Mouse (Mus musculus) myocyte (in vitro differentiated cells): ENCODE results near the gene Gng2. TPM values are rescaled to one million over a fixed set of nuclear protein-coding genes. Genes with fewer than 3 reads are reported as not detected.
A peak's percentile ranks its signal among the peaks of the same experiment; 100 is the strongest.

Experiments
- H3K27me3 ChIP-seq: one replicate; pipeline ENCODE4 v1.6.1; 2011; ENCODE audit not compliant: control insufficient read depth, insufficient read depth, insufficient read length
- H3K36me3 ChIP-seq: one replicate; pipeline ENCODE4 v1.6.1; 2011; ENCODE audit not compliant: control insufficient read depth, insufficient read depth
- H3K4me2 ChIP-seq: one replicate; pipeline ENCODE4 v1.6.1; 2011; ENCODE audit warnings: low read depth, control low read depth
- H3K4me3 ChIP-seq: one replicate; pipeline ENCODE4 v1.5.1; 2011; ENCODE audit warnings: mild to moderate bottlenecking, control low read depth, moderate library complexity
- H3K79me2 ChIP-seq: one replicate; pipeline ENCODE4 v1.6.1; 2011; ENCODE audit not compliant: control insufficient read depth, insufficient read depth
- H3ac ChIP-seq: one replicate; pipeline ENCODE4 v1.6.1; 2011; ENCODE audit not compliant: control insufficient read depth, insufficient read length
- CEBPB ChIP-seq: IDR thresholded peaks from 2 replicates; pipeline ENCODE4 v1.6.1; 2011; ENCODE audit warnings: mild to moderate bottlenecking, moderate library complexity; ENCODE audit not compliant: poor library complexity, insufficient read depth, severe bottlenecking
- E2F4 ChIP-seq: IDR thresholded peaks from one replicate; pipeline ENCODE4 v1.6.1; 2011; ENCODE audit warnings: mild to moderate bottlenecking, control low read depth, moderate library complexity; ENCODE audit not compliant: insufficient read depth
- MAX ChIP-seq: IDR thresholded peaks from one replicate; pipeline ENCODE4 v1.6.1; 2011; ENCODE audit warnings: low read depth, mild to moderate bottlenecking, control low read depth
- MYOD1 ChIP-seq, 3 experiments: IDR thresholded peaks; one replicate each; pipeline ENCODE4 v1.6.1; 2011; ENCODE audit warnings: control low read depth in 2 of 3, low read depth in 2 of 3, mild to moderate bottlenecking in 2 of 3, moderate library complexity in 1 of 3; ENCODE audit not compliant: insufficient read length in 2 of 3, control insufficient read depth in 1 of 3
- MYOG ChIP-seq, 3 experiments: IDR thresholded peaks; one replicate each; pipeline ENCODE4 v1.6.1; 2011; ENCODE audit warnings: control low read depth in 2 of 3, low read depth in 2 of 3, mild to moderate bottlenecking in 2 of 3; ENCODE audit not compliant: insufficient read length in 2 of 3, control insufficient read depth in 1 of 3, insufficient read depth in 1 of 3
- POLR2A ChIP-seq: IDR thresholded peaks from one replicate; pipeline ENCODE4 v1.6.1; 2011; ENCODE audit warnings: low read depth, mild to moderate bottlenecking, control low read depth, moderate library complexity; ENCODE audit not compliant: insufficient read length
- POLR2AphosphoS2 ChIP-seq: IDR thresholded peaks from one replicate; pipeline ENCODE4 v1.6.1; 2011; ENCODE audit warnings: low read depth, control low read depth; ENCODE audit not compliant: insufficient read length
- REST ChIP-seq: IDR thresholded peaks from one replicate; pipeline ENCODE4 v1.6.1; 2011; ENCODE audit warnings: mild to moderate bottlenecking, control low read depth, moderate library complexity; ENCODE audit not compliant: insufficient read depth, insufficient read length
- SRF ChIP-seq: IDR thresholded peaks from one replicate; pipeline ENCODE4 v1.6.1; 2011; ENCODE audit warnings: low read depth; ENCODE audit not compliant: control insufficient read depth, insufficient read length
- TCF12 ChIP-seq: IDR thresholded peaks from one replicate; pipeline ENCODE4 v1.6.1; 2011; ENCODE audit warnings: mild to moderate bottlenecking, control low read depth; ENCODE audit not compliant: poor library complexity, insufficient read depth, severe bottlenecking
- TCF3 ChIP-seq: IDR thresholded peaks from one replicate; pipeline ENCODE4 v1.6.1; 2011; ENCODE audit warnings: low read depth, control low read depth; ENCODE audit not compliant: insufficient read length
- USF1 ChIP-seq: IDR thresholded peaks from one replicate; pipeline ENCODE4 v1.6.1; 2011; ENCODE audit warnings: low read depth, mild to moderate bottlenecking, control low read depth, moderate library complexity
- polyA plus RNA-seq: library from polyadenylated mRNA; unstranded; fragments of >200 nt; fragmentation: generic; extraction: Trizol; gene quantifications from one replicate; pipeline ENCODE4 v1.2.1, GENCODE M21; 2012; ENCODE audit warnings: missing spikeins

Gene Gng2
- polyA plus RNA-seq, 1 experiment = 5.0 TPM

DNA sequence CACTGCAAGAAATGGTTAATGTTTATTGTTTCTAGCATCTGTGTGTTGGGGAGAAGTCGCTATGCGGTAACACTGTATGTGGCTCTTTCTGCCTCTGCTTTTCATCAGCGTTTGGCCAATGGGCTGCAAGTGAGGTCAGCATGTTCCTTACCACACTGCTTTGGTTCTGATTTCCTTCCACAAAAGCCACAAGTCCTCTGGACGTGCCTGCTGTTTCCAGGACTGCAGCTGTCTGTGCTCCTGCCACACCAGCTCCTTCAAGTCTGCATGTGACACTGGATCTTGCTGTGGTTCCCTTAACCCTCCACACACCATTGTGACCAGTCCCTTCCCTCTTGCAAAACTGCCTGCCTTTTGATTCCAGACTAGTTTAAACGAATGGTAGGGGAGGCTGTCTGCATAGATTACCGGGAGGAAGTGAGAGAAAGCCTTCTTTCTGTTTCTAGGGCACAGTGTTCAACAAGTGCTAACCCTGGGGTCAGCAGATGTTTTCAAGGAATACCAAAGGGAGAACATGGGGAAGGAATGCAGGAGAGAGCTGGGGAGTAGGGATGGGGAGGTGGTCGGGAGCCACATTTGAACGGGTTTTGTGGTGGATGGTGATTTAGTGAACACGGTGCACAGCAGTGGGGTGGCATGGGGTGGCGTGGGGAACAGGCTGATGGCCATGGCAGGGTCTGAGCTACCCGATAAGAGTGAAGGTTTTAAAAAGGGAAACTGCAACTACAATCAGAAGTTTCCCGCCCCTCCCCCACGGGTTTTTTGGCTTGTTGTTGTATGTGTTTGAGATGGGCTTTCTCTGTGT, 7.9 kb upstream of the Gng2 start:
- H3ac ChIP-seq = no peak overlapping the region
- peak overlapping the region; percentile 78 for H3K4me2 ChIP-seq
- H3K4me3 ChIP-seq = no peak overlapping the region
- no peaks in the 10 kb centered on the region for H3K36me3 ChIP-seq
- TF ChIP-seq MAX (no peak), CEBPB (no peak), MYOD1 (IDR thresholded peaks at IDR 0.05; ENCODE audit: control insufficient read depth in 1 of 3, insufficient read length in 2 of 3, low read depth in 2 of 3) (peak; percentile 54 to 96 (median 94)), E2F4 (no peak), SRF (peak; percentile 54), REST (no peak), TCF3 (peak; percentile 77), POLR2AphosphoS2 (no peak), POLR2A (no peak), TCF12 (peak; percentile 18), MYOG (IDR thresholded peaks at IDR 0.05; ENCODE audit: control insufficient read depth in 1 of 3, insufficient read depth in 1 of 3, insufficient read length in 2 of 3, low read depth in 2 of 3) (peak; percentile 71 to 96 (median 93)), USF1 (peak; percentile 4)
- H3K79me2 ChIP-seq = no peaks in the 10 kb centered on the region
- no peaks in the 10 kb centered on the region for H3K27me3 ChIP-seq

DNA sequence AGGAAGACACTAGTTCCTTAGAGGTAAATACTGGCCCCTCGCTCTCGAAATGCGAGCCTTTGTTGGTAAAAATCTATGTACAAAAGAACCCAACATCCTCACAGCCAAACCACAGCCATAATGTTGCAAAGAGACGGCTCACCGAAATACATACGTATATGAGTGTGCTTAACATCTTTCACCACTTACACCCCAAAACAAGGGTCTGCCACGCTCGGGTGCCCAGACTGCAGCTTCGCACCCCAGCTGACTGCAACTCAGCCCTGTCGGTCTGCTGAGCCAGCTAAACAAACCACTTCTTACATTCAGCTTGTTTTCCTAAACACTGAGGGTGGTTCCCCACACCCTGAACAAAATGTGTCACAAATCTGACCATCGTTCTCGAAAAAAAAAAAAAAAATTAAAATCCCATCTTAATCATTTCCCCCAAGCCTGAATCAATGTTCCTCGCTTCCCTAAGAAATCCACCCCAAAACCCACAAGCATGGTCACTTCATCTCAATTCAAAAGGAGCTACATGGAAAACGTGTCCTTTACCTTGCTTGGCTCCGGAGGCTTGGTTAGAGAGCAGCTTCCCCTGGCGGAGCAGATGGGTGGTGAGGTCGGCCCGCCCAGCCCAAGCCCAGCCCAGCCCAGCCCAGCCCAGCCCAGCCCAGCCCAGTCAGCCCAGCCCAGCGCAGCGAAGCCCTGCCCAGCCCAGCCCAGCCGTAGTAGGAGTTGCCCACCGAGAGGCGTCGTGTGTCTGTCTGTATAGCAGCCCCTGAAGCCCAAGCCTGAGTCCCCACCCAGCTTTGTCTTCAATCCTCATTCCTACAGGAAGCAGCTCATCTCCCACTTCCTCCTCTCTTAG, 781 bp downstream of the Gng2 start:
- Histone ChIP-seq H3K4me3 (peak overlapping the region; percentile 10), H3K4me2 (peak overlapping the region; percentile 80), H3K27me3 (no peaks in the 10 kb centered on the region), H3ac (no peak overlapping the region), H3K36me3 (no peaks in the 10 kb centered on the region), H3K79me2 (no peaks in the 10 kb centered on the region)
- TF ChIP-seq USF1 (no peak), POLR2AphosphoS2 (no peak), MAX (no peak), MYOD1 (IDR thresholded peaks at IDR 0.05; ENCODE audit: control insufficient read depth in 1 of 3, insufficient read length in 2 of 3, low read depth in 2 of 3) (no peak), SRF (no peak), REST (no peak), CEBPB (no peak), TCF12 (no peak), POLR2A (peak; percentile 52)

- Histone ChIP-seq H3ac (no peak overlapping the region), H3K27me3 (no peaks in the 10 kb centered on the region), H3K4me2 (no peak overlapping the region), H3K4me3 (no peak overlapping the region), H3K79me2 (no peaks in the 10 kb centered on the region), H3K36me3 (no peaks in the 10 kb centered on the region)
- TF ChIP-seq USF1 = no peak
- no peak for TF ChIP-seq POLR2AphosphoS2
- TF ChIP-seq POLR2A = no peak
- no peak for TF ChIP-seq REST
- TF ChIP-seq MYOG (IDR thresholded peaks at IDR 0.05; ENCODE audit: control insufficient read depth in 1 of 3, insufficient read depth in 1 of 3, insufficient read length in 2 of 3, low read depth in 2 of 3) = no peak
- no peak for TF ChIP-seq MYOD1 (IDR thresholded peaks at IDR 0.05; ENCODE audit: control insufficient read depth in 1 of 3, insufficient read length in 2 of 3, low read depth in 2 of 3)
- TF ChIP-seq CEBPB = no peak
- no peak for TF ChIP-seq TCF12
- TF ChIP-seq SRF = no peak
- TF ChIP-seq MAX = no peak
- TF ChIP-seq TCF3 = no peak
- TF ChIP-seq E2F4 = no peak
These were observed 2.4 kb downstream of the Gng2 start for GRCm38 (mm10) chr14:19974978-19975493.

- no peaks in the 10 kb centered on the region for H3K36me3 ChIP-seq
- no peaks in the 10 kb centered on the region for H3K27me3 ChIP-seq
- no peak overlapping the region for H3K4me2 ChIP-seq
- no peaks in the 10 kb centered on the region for H3K79me2 ChIP-seq
- H3ac ChIP-seq = no peak overlapping the region
- no peak overlapping the region for H3K4me3 ChIP-seq
- TF ChIP-seq MAX (no peak), MYOD1 (IDR thresholded peaks at IDR 0.05; ENCODE audit: control insufficient read depth in 1 of 3, insufficient read length in 2 of 3, low read depth in 2 of 3) (no peak), MYOG (IDR thresholded peaks at IDR 0.05; ENCODE audit: control insufficient read depth in 1 of 3, insufficient read depth in 1 of 3, insufficient read length in 2 of 3, low read depth in 2 of 3) (no peak), TCF12 (no peak), CEBPB (no peak), POLR2A (no peak), SRF (no peak), E2F4 (no peak), TCF3 (no peak), USF1 (no peak), REST (no peak)
These were observed 3.0 kb downstream of the Gng2 start for GRCm38 (mm10) chr14:19974429-19974828.
